Mouse (Mus musculus) lung, adult 2 months (tissue): ENCODE measurements around the gene Olfr740.

Experiments used
- CTCF ChIP-seq: fragments of 200-500 bp; IDR thresholded peaks from 2 replicates; pipeline ENCODE4 v1.5.1; 2011; ENCODE audit warnings: mild to moderate bottlenecking, low read length, control low read depth; ENCODE audit not compliant: insufficient read depth
- POLR2A ChIP-seq: fragments of 200-500 bp; IDR thresholded peaks from 2 replicates; pipeline ENCODE4 v1.6.1; 2011; ENCODE audit warnings: low read depth, mild to moderate bottlenecking, control low read depth, low read length, borderline replicate concordance; ENCODE audit errors: extremely low read depth

GRCm38 (mm10) chr14:50503300-50503699 lies 58.0 kb downstream of the Olfr740 start, which contains the start of gene Olfr742:
- TF ChIP-seq CTCF (no peak), POLR2A (no peak)
